Mouse (Mus musculus) spleen, adult 2 months (tissue): ENCODE data around the gene Olfr709-ps1. TPM values are rescaled to one million over a fixed set of nuclear protein-coding genes. Genes with fewer than 3 reads are reported as not detected.
"Not testable (repeated sequence)": the region's sequence is repeated elsewhere in the genome, so short reads cannot be mapped to it uniquely, and the experiment has no call there.

Source experiments
- DNase-seq, 2 experiments: peaks; one replicate each; pipeline versions ENCODE4 v3.0.0 to v3.0.0-alpha.2; 2012 to 2021; ENCODE audit warnings: low spot score in 2 of 2, low read depth in 1 of 2
- H3K27ac ChIP-seq: fragments of 200-500 bp; 2 replicates; pipeline ENCODE4 v1.5.1; 2012; ENCODE audit warnings: low read length, inconsistent platforms; ENCODE audit not compliant: insufficient read depth
- H3K27me3 ChIP-seq: fragments of 200-500 bp; 2 replicates; pipeline ENCODE4 v1.6.1; 2012; ENCODE audit warnings: mild to moderate bottlenecking, moderate library complexity, low read length, inconsistent platforms; ENCODE audit not compliant: control insufficient read depth, insufficient read depth
- H3K36me3 ChIP-seq: fragments of 200-500 bp; 2 replicates; pipeline ENCODE4 v1.6.1; 2012; ENCODE audit warnings: mild to moderate bottlenecking, low read length, inconsistent platforms; ENCODE audit not compliant: control insufficient read depth, insufficient read depth
- H3K4me1 ChIP-seq: fragments of 200-500 bp; 2 replicates; pipeline ENCODE4 v1.6.1; 2011; ENCODE audit warnings: inconsistent platforms; ENCODE audit not compliant: control insufficient read depth, insufficient read depth, insufficient read length
- H3K4me3 ChIP-seq: fragments of 200-500 bp; 2 replicates; pipeline ENCODE4 v1.5.1; 2011; ENCODE audit warnings: mild to moderate bottlenecking, inconsistent platforms; ENCODE audit not compliant: insufficient read depth, insufficient read length; ENCODE audit errors: extremely low read depth
- CTCF ChIP-seq: fragments of 200-500 bp; IDR thresholded peaks from 2 replicates; pipeline ENCODE4 v1.5.1; 2011; ENCODE audit warnings: mild to moderate bottlenecking, inconsistent platforms; ENCODE audit not compliant: insufficient read depth, insufficient read length, insufficient replicate concordance; ENCODE audit errors: extremely low read depth
- POLR2A ChIP-seq: fragments of 200-500 bp; IDR thresholded peaks from 2 replicates; pipeline ENCODE4 v1.6.1; 2011; ENCODE audit warnings: low read depth, low read length, inconsistent platforms
- WGBS: fragments of 180-500 bp; shearing (Covaris S2); methylation state at CpG from one replicate; pipeline ENCODE4 v1.1.7; 2018; 5-methylcytosine and 5-hydroxymethylcytosine counted together
- polyA plus RNA-seq: library from polyadenylated mRNA; depleted of rRNA; stranded (reverse); fragments of >200 nt; gene quantifications from 2 replicates; pipeline ENCODE4 v1.2.3, GENCODE M21; 2012; rRNA removed

Gene Olfr709-ps1
- polyA plus RNA-seq: not detected in 2 replicates

DNA sequence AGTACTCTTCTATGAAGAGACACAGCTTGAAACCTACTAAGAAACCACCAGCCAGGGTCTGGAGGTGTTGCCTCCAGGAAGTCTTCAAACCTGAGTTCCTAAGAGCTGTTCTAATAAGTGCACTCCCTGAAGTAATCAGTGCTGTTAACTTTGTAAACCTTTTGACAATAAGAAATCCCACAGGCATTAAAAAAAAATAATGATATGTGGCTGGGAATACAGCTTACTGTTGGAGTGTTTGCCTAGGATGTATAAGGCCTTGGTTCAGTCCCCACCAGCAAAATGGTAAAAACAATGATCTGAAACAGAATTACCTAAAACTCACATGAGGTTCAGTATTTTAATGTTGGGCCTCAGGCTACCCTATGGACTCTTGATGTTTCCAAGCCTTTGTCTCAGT lies at the start of gene Olfr709-ps1:
Gene Olfr709-ps1, minus strand, starts transcription at position 101 of the 400 bp plus-strand sequence.
- no peak within 1 kb of the TSS for H3K4me3 ChIP-seq
- no peaks in the 10 kb centered on the region for H3K36me3 ChIP-seq
- TF ChIP-seq POLR2A (no peak), CTCF (no peak)
- no peaks in the 10 kb centered on the region for H3K4me1 ChIP-seq
- DNase-seq: no peak
- H3K27me3 ChIP-seq: no peaks in the 10 kb centered on the region
- no peak within 1 kb of the TSS for H3K27ac ChIP-seq

DNA sequence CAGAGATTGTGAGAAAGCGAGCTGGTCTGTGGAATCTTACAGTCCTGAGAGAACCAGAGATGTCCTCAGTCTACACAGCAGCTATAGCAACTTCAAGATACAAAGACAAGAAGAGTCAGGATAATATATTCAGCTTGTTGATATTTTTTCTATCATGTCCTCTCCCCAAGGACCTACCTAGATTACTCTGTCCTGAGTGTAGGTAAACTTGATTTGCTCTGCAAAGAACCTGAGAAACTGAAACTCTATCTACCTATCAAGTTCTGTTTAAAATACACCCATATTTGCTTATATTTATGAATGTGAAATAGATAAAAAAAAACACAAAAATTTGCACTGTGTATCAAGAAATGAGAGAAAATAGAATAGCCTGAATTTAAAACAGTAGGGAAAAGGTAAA lies 43.3 kb upstream of the Olfr709-ps1 start, which contains the start of gene Olfr711:
Gene Olfr711, minus strand, starts transcription at position 101 of the 400 bp plus-strand sequence.
- TF ChIP-seq POLR2A: no peak
- Histone ChIP-seq H3K27ac (no peak within 1 kb of the TSS), H3K4me1 (no peaks in the 10 kb centered on the region), H3K27me3 (no peaks in the 10 kb centered on the region; the same call in 1 of the 2 replicates), H3K4me3 (no peak within 1 kb of the TSS), H3K36me3 (no peaks in the 10 kb centered on the region)
- no peak for DNase-seq
- WGBS: 63% methylated on average over 1 of the region's 1 CpGs

GRCm38 (mm10) chr7:106967503-106967902 lies 35.5 kb upstream of the Olfr709-ps1 start:
- H3K4me3 ChIP-seq, H3K4me1 ChIP-seq, H3K27me3 ChIP-seq, DNase-seq, H3K27ac ChIP-seq, H3K36me3 ChIP-seq: not testable (repeated sequence)
- 0 out of 2 replicates have a peak, but pooled peaks have one; percentile 2 for TF ChIP-seq CTCF

- H3K4me3 ChIP-seq: no peak within 1 kb of the TSS
- no peak for DNase-seq
- H3K4me1 ChIP-seq: no peaks in the 10 kb centered on the region
- WGBS: 78% methylated on average over 1 of the region's 1 CpGs
- TF ChIP-seq POLR2A (no peak), CTCF (no peak)
- H3K27me3 ChIP-seq: no peaks in the 10 kb centered on the region
- H3K36me3 ChIP-seq: no peaks in the 10 kb centered on the region
- H3K27ac ChIP-seq: no peak within 1 kb of the TSS
These were observed 31.8 kb upstream of the Olfr709-ps1 start, which contains the start of gene Olfr6 for GRCm38 (mm10) chr7:106963837-106964236. TSS of gene Olfr6 (minus strand) at chr7:106963937.

- H3K27ac ChIP-seq: no peak within 1 kb of the TSS
- no peaks in the 10 kb centered on the region for H3K4me1 ChIP-seq
- DNase-seq: no peak
- 76% methylated on average over 3 of the region's 3 CpGs for WGBS
- H3K36me3 ChIP-seq: no peaks in the 10 kb centered on the region
- H3K27me3 ChIP-seq: no peaks in the 10 kb centered on the region
- TF ChIP-seq POLR2A: no peak
- TF ChIP-seq CTCF: no peak
- no peak within 1 kb of the TSS for H3K4me3 ChIP-seq
These were observed 16.2 kb upstream of the Olfr709-ps1 start, which contains the start of gene Olfr710 for GRCm38 (mm10) chr7:106948212-106948611. TSS of gene Olfr710 (minus strand) at chr7:106948312.

DNA sequence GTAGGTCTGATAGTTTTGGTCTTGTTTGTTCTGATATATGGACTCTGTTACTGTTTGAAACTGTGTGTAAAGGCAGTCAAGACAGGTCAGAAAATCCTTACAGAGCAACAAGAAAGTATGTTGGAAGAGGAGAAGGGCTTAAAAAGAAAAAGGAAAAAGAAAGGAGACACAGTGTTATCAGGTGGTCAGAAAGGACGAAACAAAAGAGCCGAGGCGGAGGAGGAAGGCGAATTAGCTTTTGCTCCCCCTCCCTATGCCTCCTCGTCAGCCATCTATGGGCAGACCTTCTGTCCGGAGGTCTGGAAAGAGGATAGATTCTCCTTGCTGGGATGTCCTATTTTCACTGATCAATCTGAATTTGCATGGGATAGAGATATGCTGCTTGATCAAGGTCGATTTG lies 11.1 kb downstream of the Olfr709-ps1 start:
- not testable (repeated sequence) for H3K4me1 ChIP-seq, H3K4me3 ChIP-seq, H3K27me3 ChIP-seq, H3K36me3 ChIP-seq, H3K27ac ChIP-seq
- peak in 1 of 2 experiments; percentile 4 for DNase-seq
- 86% methylated on average over 5 of the region's 7 CpGs for WGBS

GRCm38 (mm10) chr7:106907676-106908075 lies 24.3 kb downstream of the Olfr709-ps1 start, which contains the start of gene Olfr1532-ps1:
TSS of gene Olfr1532-ps1 (plus strand) at chr7:106908001.
- DNase-seq: no peak
- H3K4me3 ChIP-seq: no peak within 1 kb of the TSS
- H3K27me3 ChIP-seq: no peaks in the 10 kb centered on the region
- TF ChIP-seq POLR2A (no peak), CTCF (no peak)
- H3K27ac ChIP-seq: no peak within 1 kb of the TSS
- WGBS: 34% methylated on average over 2 of the region's 2 CpGs
- no peaks in the 10 kb centered on the region for H3K36me3 ChIP-seq
- H3K4me1 ChIP-seq: no peaks in the 10 kb centered on the region; the same call in 1 of the 2 replicates

DNA sequence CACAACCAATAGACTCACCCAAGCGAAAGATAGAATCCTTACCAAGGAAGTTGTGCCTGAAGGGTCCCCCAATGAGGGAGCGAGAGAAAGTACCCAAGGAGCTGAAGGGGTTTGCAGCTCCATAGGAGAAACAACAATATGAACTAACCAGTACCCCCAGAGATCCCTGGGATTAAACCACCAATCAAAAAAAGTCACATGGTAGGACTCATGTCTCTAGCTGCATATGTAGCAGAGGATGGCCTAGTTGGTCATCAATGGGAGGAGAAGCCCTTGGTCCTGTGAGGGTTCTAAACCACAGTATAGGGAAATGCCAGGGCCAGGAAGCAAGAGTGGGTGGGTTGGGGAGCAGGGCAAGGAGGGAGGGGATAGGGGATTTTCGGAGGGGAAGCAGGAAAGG lies 30.9 kb downstream of the Olfr709-ps1 start, which contains the start of gene Olfr707:
Gene Olfr707, minus strand, starts transcription at position 101 of the 400 bp plus-strand sequence.
- not testable (repeated sequence) for H3K27ac ChIP-seq, DNase-seq, H3K4me1 ChIP-seq, H3K4me3 ChIP-seq, H3K27me3 ChIP-seq, H3K36me3 ChIP-seq
- 87% methylated on average over 3 of the region's 3 CpGs for WGBS
